Mouse (Mus musculus) bone marrow, adult 2 months (tissue): ENCODE measurements around the gene Mab21l3. TPM values are rescaled to one million over a fixed set of nuclear protein-coding genes. Genes with fewer than 3 reads are reported as not detected.

ENCODE experiments used
- H3K27ac ChIP-seq: fragments of 200-500 bp; 2 replicates; pipeline ENCODE4 v1.5.1; 2012; ENCODE audit warnings: low read depth, mild to moderate bottlenecking, control low read depth, inconsistent platforms, low read length; ENCODE audit not compliant: control insufficient read depth, poor library complexity, insufficient read depth
- H3K4me1 ChIP-seq: fragments of 200-500 bp; 2 replicates; pipeline ENCODE4 v1.6.1; 2011; ENCODE audit warnings: low read length; ENCODE audit not compliant: control insufficient read depth, insufficient read depth
- H3K4me3 ChIP-seq: fragments of 200-500 bp; replicated peaks from 2 replicates; pipeline ENCODE3; 2011; ENCODE audit warnings: mild to moderate bottlenecking, low read depth, low read length, control low read depth; ENCODE audit not compliant: control insufficient read depth
- CTCF ChIP-seq: fragments of 200-500 bp; IDR thresholded peaks from 2 replicates; pipeline ENCODE4 v1.5.1; 2011; ENCODE audit warnings: low read length, control low read depth; ENCODE audit not compliant: control insufficient read depth, insufficient read depth
- POLR2A ChIP-seq: fragments of 200-500 bp; IDR thresholded peaks from 2 replicates; pipeline ENCODE4 v1.6.1; 2011; ENCODE audit warnings: low read depth, mild to moderate bottlenecking, control low read depth, low read length, borderline replicate concordance; ENCODE audit not compliant: control insufficient read depth
- WGBS: fragments of 180-500 bp; shearing (Covaris S2); methylation state at CpG from one replicate; pipeline ENCODE4 v1.1.7; 2018; 5-methylcytosine and 5-hydroxymethylcytosine counted together
- polyA plus RNA-seq: library from polyadenylated mRNA; stranded (reverse); fragments of >200 nt; gene quantifications from 2 replicates; pipeline ENCODE4 v1.2.4, GENCODE M21; 2011; ENCODE audit warnings: low replicate concordance; ENCODE audit not compliant: missing spikeins, insufficient read depth, insufficient read length

The Mab21l3 gene
- polyA plus RNA-seq, 1 experiment: not detected

DNA sequence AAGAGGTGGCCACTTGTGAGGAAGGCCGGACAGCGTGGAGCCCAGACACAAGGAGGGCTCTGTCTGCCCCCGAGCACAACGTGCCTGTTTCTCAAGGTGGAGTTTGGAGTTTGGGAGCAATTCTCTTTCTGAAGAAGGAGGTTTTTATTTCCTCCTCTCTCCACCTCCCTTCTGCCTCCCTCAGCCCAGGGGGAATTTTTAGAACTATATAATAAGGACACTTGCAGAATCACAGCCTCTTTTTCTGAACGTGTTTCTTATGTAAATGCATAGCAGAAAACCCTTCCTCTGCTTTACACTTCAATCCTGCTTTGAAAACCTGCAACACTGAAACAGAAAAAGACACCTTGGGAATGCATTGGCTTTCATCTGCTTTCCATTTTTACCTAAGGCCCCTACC is 54.7 kb downstream of the Mab21l3 start:
- Histone ChIP-seq H3K27ac (no peak overlapping the region), H3K4me1 (no peaks in the 10 kb centered on the region; the same call in 1 of the 2 replicates), H3K4me3 (no peak overlapping the region)
- TF ChIP-seq CTCF (no peak), POLR2A (no peak)
- 86% methylated on average over 5 of the region's 5 CpGs for WGBS

- no peak overlapping the region for H3K4me3 ChIP-seq
- 65% methylated on average over 4 of the region's 4 CpGs for WGBS
- H3K4me1 ChIP-seq: no peaks in the 10 kb centered on the region; the same call in 1 of the 2 replicates
- no peak for TF ChIP-seq CTCF
- H3K27ac ChIP-seq: no peak overlapping the region
These were observed 56.6 kb downstream of the Mab21l3 start for GRCm38 (mm10) chr3:101792191-101792590.

- WGBS: 80% methylated on average over 10 of the region's 10 CpGs
- no peaks in the 10 kb centered on the region for H3K4me1 ChIP-seq
- H3K27ac ChIP-seq: no peak overlapping the region
- TF ChIP-seq CTCF (no peak), POLR2A (no peak)
- no peak overlapping the region for H3K4me3 ChIP-seq
These were observed 63.9 kb downstream of the Mab21l3 start for GRCm38 (mm10) chr3:101784768-101785424.

DNA sequence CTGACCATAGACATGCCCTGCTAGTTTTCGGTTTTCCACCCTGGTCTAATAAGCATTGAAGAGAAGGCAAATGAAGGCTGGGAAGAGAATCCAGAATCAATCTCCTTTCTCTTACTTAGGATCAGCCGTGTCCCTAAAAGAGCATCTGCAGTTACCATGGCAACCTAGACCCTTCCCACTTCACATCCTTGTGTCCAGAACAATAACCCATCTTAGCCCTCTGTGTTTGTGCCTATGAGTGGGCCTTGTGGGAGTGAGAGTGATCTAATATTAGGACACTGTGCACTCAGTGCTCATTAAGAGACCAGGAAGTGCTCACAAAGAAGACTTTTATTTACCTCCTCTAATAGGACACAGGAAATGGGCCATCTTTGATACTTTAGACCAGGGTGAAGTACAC is 65.0 kb downstream of the Mab21l3 start:
- Histone ChIP-seq H3K4me1 (no peaks in the 10 kb centered on the region), H3K4me3 (no peak overlapping the region), H3K27ac (no peak overlapping the region)
- WGBS: 87% methylated on average over 2 of the region's 2 CpGs
- no peak for TF ChIP-seq POLR2A

DNA sequence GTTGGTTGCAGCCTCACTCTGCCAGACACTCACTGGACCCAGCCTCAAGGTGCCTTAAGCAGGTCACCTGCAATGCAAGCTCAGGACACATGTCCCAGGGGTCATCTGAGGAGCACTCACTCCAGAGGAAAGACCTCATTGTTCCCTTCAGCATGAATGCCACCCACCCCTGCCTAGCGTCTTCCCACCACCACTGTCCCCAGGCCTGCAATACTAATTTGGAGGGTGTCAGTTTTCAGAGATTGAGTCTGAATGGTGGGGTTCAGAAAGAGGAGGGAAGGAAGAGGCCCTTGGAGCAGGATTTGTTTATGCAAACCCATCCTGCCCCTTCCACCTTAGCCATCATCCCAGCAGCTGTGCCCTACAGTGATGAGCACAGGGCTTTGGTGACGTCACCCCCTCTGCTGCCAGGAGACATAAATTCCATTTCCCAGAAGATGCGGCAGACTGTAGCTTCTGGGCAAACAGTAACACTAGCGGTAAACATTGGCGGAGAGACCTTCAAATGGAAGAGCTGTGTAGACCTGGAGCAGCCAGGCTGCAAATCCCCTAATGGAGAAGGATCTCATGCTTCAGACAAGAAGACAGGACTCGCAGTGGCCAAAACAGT is 67.8 kb downstream of the Mab21l3 start:
- no peak overlapping the region for H3K27ac ChIP-seq
- no peaks in the 10 kb centered on the region for H3K4me1 ChIP-seq
- TF ChIP-seq CTCF (no peak), POLR2A (no peak)
- no peak overlapping the region for H3K4me3 ChIP-seq
- 85% methylated on average over 6 of the region's 6 CpGs for WGBS

DNA sequence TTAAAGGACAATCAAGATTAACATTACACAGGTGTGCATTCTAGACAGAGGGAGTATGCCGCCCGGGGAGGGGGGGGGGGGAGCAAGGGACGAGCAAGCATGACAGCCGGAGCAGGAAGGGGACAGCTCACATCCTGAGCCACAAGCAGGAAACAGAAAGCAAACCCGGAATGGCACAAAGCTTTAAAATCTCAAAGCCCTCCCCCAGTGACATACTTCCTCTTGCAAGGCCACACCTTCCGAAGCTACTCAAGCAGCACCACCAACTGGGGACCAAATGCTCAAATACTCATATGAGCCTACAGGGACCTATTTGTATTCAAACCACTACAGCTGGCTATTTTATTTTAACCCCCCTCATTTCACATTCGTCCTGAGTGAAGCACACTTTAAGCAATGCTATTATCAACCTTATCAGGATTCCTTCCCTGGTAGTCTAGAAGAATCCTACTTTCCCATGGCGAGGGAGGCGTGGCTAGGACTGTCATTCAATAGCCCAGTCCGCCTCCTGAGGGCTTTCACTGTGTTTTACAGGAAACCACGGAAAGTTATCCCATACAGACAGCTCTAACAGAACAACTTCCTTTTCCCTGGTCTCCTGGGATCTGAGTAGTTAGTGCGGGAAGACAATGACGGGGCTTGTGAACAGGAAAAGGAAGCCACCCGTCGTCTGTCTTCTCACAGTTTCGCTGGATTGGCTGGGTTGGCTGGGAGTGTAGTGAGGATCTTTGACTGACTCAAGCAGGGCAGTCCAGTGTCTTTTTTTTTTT is 69.7 kb downstream of the Mab21l3 start:
- Histone ChIP-seq H3K27ac (no peak overlapping the region), H3K4me3 (no peak overlapping the region), H3K4me1 (no peaks in the 10 kb centered on the region)
- 31% methylated on average over 16 of the region's 16 CpGs for WGBS
- TF ChIP-seq POLR2A (no peak), CTCF (no peak)

DNA sequence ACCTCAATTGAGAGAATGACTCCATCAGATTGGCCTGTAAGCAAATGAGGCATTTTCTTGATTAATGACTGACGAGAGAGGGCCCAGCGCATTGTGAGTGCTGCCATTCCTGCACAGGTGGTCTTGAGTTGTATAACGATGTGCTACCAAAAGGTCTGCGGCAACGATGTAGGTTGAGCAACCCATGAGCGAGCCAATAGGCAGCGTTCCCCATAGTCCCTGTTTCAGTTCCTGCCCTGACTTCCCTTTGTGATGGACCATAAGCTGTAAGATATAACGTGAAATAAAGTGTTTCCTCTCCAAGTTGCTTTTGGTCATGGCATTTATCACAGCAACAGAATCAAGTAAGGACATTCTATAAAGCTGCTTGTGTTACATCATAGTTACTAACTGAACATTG is 73.0 kb downstream of the Mab21l3 start:
- Histone ChIP-seq H3K4me1 (no peaks in the 10 kb centered on the region), H3K4me3 (no peak overlapping the region), H3K27ac (no peak overlapping the region)
- TF ChIP-seq CTCF: no peak
- TF ChIP-seq POLR2A: no peak
- 61% methylated on average over 8 of the region's 8 CpGs for WGBS

DNA sequence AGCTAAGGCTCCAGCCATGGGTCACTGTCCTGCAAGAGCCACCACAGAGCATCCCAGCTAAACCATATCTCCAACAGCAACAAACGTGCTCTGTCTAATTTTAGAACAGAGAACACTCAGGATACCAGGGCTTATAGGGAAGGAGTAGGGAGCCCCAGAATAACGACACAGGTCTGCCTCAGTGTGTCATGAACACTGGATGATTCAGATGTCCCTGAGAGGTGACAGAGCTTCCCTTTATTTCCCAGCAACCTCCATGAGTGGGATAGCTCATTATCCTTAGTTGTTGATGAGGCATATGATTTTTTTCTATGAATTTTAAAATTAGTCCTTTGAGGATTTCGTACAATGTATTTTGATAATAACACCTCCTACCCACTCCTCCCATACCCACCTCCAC is 78.2 kb downstream of the Mab21l3 start:
- TF ChIP-seq POLR2A: no peak
- no peak for TF ChIP-seq CTCF
- Histone ChIP-seq H3K27ac (no peak overlapping the region), H3K4me1 (no peaks in the 10 kb centered on the region), H3K4me3 (no peak overlapping the region)
- WGBS: 70% methylated on average over 3 of the region's 3 CpGs
